Mouse (Mus musculus) liver, embryonic 11.5 days (tissue): ENCODE measurements around the gene Pla2g3. TPM values are rescaled to one million over a fixed set of nuclear protein-coding genes. Genes with fewer than 3 reads are reported as not detected.

Source experiments
- ATAC-seq: fragments of 200-750 bp; cut with Nextera tagmentation; replicated peaks from 2 replicates; pipeline ENCODE4 v1.8.0; 2017; ENCODE audit warnings: moderate number of reproducible peaks, mild to moderate bottlenecking, moderate TSS enrichment, moderate library complexity; ENCODE audit not compliant: low FRiP score
- DNase-seq: peaks from one replicate; pipeline ENCODE4 v3.0.0-alpha.2; 2017; ENCODE audit warnings: low spot score
- H3K27ac ChIP-seq: fragments of 300-500 bp; sonication (generic); 2 replicates; pipeline ENCODE4 v1.5.1; 2014; ENCODE audit warnings: mild to moderate bottlenecking, low read depth, low read length, control low read depth
- H3K27me3 ChIP-seq: fragments of 300-500 bp; sonication (generic); replicated peaks from 2 replicates; pipeline ENCODE4 v1.6.1; 2014; ENCODE audit warnings: low read length, mixed read lengths; ENCODE audit not compliant: control insufficient read depth, insufficient read depth
- H3K36me3 ChIP-seq: fragments of 300-500 bp; sonication (generic); 2 replicates; pipeline ENCODE4 v1.6.1; 2014; ENCODE audit warnings: mild to moderate bottlenecking, low read length, moderate library complexity, mixed read lengths; ENCODE audit not compliant: control insufficient read depth, insufficient read depth
- H3K4me1 ChIP-seq: fragments of 300-500 bp; sonication (generic); replicated peaks from 2 replicates; pipeline ENCODE4 v1.6.1; 2014; ENCODE audit warnings: low read length, mixed read lengths; ENCODE audit not compliant: control insufficient read depth, insufficient read depth
- H3K4me2 ChIP-seq: fragments of 300-500 bp; sonication (generic); 2 replicates; pipeline ENCODE4 v1.6.1; 2014; ENCODE audit warnings: mild to moderate bottlenecking, control low read depth, moderate library complexity
- H3K4me3 ChIP-seq: fragments of 300-500 bp; sonication (generic); 2 replicates; pipeline ENCODE4 v1.5.1; 2014; ENCODE audit warnings: low read depth, low read length, control low read depth
- H3K9ac ChIP-seq: fragments of 300-500 bp; sonication (generic); 2 replicates; pipeline ENCODE4 v1.6.1; 2014; ENCODE audit warnings: low read depth, low read length, control low read depth
- H3K9me3 ChIP-seq: fragments of 300-500 bp; sonication (generic); 2 replicates; pipeline ENCODE4 v1.6.1; 2016; ENCODE audit warnings: low read length, inconsistent platforms, mixed read lengths; ENCODE audit not compliant: control insufficient read depth
- WGBS: fragments of 180-500 bp; shearing (Covaris S2); extraction: QIAGEN DNeasy Blood & Tissue Kit; methylation state at CpG from one replicate; pipeline ENCODE4 v1.1.7; 2014; 5-methylcytosine and 5-hydroxymethylcytosine counted together
- polyA plus RNA-seq: library from polyadenylated mRNA; unstranded; fragments of >200 nt; fragmentation: Nextera tagmentation; extraction: Ambion mirVana; gene quantifications from 2 replicates; pipeline ENCODE4 v1.2.1, GENCODE M21; 2014

Gene Pla2g3
- 0.27 TPM in 2 replicates for polyA plus RNA-seq

GRCm38 (mm10) chr11:3487952-3488570 is at the start of gene Pla2g3:
TSS of gene Pla2g3 (plus strand) at chr11:3488284.
- no peaks in the 10 kb centered on the region for H3K4me1 ChIP-seq
- no peak within 1 kb of the TSS for H3K27ac ChIP-seq
- no peak within 1 kb of the TSS for H3K4me2 ChIP-seq
- DNase-seq (no peak), ATAC-seq (no peak)
- H3K9ac ChIP-seq: no peak within 1 kb of the TSS
- no peak within 1 kb of the TSS for H3K4me3 ChIP-seq
- no peaks in the 10 kb centered on the region for H3K36me3 ChIP-seq
- no peaks in the 10 kb centered on the region for H3K9me3 ChIP-seq
- WGBS: 48% methylated on average over 11 of the region's 11 CpGs
- H3K27me3 ChIP-seq: no peaks in the 10 kb centered on the region; the same call in 1 of the 2 replicates

GRCm38 (mm10) chr11:3441696-3442443 is 46.2 kb upstream of the Pla2g3 start:
- DNase-seq (no peak), ATAC-seq (no peak)
- no peaks in the 10 kb centered on the region for H3K36me3 ChIP-seq
- no peak overlapping the region for H3K4me3 ChIP-seq
- H3K27me3 ChIP-seq: no peaks in the 10 kb centered on the region
- peaks cover 8% of the 10 kb centered on the region for H3K4me1 ChIP-seq
- H3K9ac ChIP-seq: no peak overlapping the region
- no peaks in the 10 kb centered on the region for H3K9me3 ChIP-seq
- H3K27ac ChIP-seq: no peak overlapping the region
- H3K4me2 ChIP-seq: no peak overlapping the region

DNA sequence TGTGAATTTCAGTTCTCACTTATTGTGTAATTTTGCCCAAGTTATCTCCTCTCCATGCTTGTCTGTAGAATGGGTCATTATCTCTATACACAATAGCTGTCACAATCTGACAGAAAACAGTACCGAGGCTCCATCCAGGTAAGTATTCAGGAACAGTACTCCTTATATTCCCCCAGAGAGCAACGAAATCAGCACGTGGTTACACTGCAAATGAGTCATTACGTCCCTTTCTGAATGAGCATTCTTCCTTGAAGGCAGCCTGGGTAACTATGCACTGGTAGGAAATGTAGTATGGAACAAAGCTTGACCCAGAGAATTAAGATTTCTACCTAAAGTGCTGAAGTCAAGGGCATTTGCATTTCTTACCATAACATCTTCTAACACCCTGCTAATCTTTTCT is 45.4 kb upstream of the Pla2g3 start:
- 72% methylated on average over 4 of the region's 4 CpGs for WGBS
- H3K9me3 ChIP-seq: no peaks in the 10 kb centered on the region
- H3K9ac ChIP-seq: no peak overlapping the region
- peaks cover 8% of the 10 kb centered on the region for H3K4me1 ChIP-seq
- H3K4me2 ChIP-seq: no peak overlapping the region
- ATAC-seq: no peak
- H3K4me3 ChIP-seq: no peak overlapping the region
- no peaks in the 10 kb centered on the region for H3K27me3 ChIP-seq
- no peak overlapping the region for H3K27ac ChIP-seq
- H3K36me3 ChIP-seq: no peaks in the 10 kb centered on the region
- DNase-seq: no peak

GRCm38 (mm10) chr11:3443091-3443490 is 45.0 kb upstream of the Pla2g3 start:
- no peak for DNase-seq

GRCm38 (mm10) chr11:3444875-3445274 is 43.2 kb upstream of the Pla2g3 start:
- Histone ChIP-seq H3K4me1 (peaks cover 8% of the 10 kb centered on the region), H3K4me2 (no peak overlapping the region), H3K9ac (no peak overlapping the region), H3K27me3 (no peaks in the 10 kb centered on the region), H3K4me3 (no peak overlapping the region), H3K27ac (no peak overlapping the region), H3K9me3 (no peaks in the 10 kb centered on the region), H3K36me3 (no peaks in the 10 kb centered on the region)
- DNase-seq: no peak
- WGBS: 71% methylated on average over 8 of the region's 8 CpGs
- ATAC-seq: no peak

More at GRCm38 (mm10) chr11:3443091-3443490, 45.0 kb upstream of the Pla2g3 start:
- H3K9ac ChIP-seq: no peak overlapping the region
- peaks cover 8% of the 10 kb centered on the region for H3K4me1 ChIP-seq
- no peaks in the 10 kb centered on the region for H3K9me3 ChIP-seq
- no peaks in the 10 kb centered on the region for H3K27me3 ChIP-seq
- no peak for ATAC-seq
- H3K27ac ChIP-seq: no peak overlapping the region
- no peak overlapping the region for H3K4me3 ChIP-seq
- WGBS: 89% methylated on average over 2 of the region's 2 CpGs
- H3K36me3 ChIP-seq: no peaks in the 10 kb centered on the region
- H3K4me2 ChIP-seq: no peak overlapping the region

GRCm38 (mm10) chr11:3451701-3452163 is 36.4 kb upstream of the Pla2g3 start:
- Histone ChIP-seq H3K9ac (peak overlapping the region; percentile 75), H3K36me3 (peaks cover 2% of the 10 kb centered on the region; the same call in 1 of the 2 replicates), H3K27me3 (no peaks in the 10 kb centered on the region), H3K9me3 (no peaks in the 10 kb centered on the region), H3K27ac (peak overlapping the region; percentile 47), H3K4me3 (peak overlapping the region; percentile 73), H3K4me1 (peaks cover 9% of the 10 kb centered on the region), H3K4me2 (peak overlapping the region; percentile 81)
- DNase-seq (peak; percentile 37), ATAC-seq (peak; percentile 33)
- WGBS: 1% methylated on average over 20 of the region's 20 CpGs

DNA sequence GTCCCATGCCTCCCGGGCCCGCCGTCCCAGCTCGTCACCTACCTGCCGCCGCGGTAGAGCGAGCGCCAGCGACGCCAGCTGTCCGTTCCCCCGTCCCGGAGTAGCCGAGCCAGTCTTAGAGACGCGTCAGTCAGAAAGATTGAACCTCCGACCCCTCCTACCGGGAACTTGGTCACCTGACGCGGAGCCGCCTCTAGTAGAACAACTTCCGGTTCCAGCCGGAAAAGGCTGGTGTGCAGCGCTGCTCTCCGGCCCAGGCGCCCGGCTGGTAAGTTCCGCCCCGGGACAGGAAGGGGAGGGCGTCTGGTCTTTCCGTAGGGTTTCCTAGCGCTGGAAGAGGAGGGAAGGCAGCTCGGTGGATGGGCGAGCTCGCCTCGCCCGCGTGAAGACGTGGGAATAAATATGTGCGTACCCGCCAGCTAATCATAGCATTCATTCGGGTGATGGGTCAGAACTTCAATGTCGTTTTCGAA is 35.9 kb upstream of the Pla2g3 start, which contains the start of gene Rnf185:
TSS of gene Rnf185 (minus strand) at position 197 of the 473 bp plus-strand sequence.
- under 1% methylated on average over 45 of the region's 45 CpGs for WGBS

GRCm38 (mm10) chr11:3452769-3453168 is 35.3 kb upstream of the Pla2g3 start:
- 0% methylated on average over 9 of the region's 9 CpGs for WGBS
- Histone ChIP-seq H3K9ac (peak overlapping the region; percentile 75), H3K9me3 (no peaks in the 10 kb centered on the region), H3K4me3 (peak overlapping the region; percentile 73), H3K36me3 (peaks cover 4% of the 10 kb centered on the region; the same call in 1 of the 2 replicates), H3K27ac (peak overlapping the region; percentile 52), H3K4me2 (peak overlapping the region; percentile 81), H3K27me3 (no peaks in the 10 kb centered on the region), H3K4me1 (peaks cover 9% of the 10 kb centered on the region)
- ATAC-seq (peak; percentile 21; the same call in 1 of the 2 replicates), DNase-seq (no peak)

More for the DNA sequence above, 35.9 kb upstream of the Pla2g3 start, which contains the start of gene Rnf185:
- Histone ChIP-seq H3K27me3 (no peaks in the 10 kb centered on the region), H3K27ac (peak within 1 kb of the TSS; percentile 52), H3K4me3 (peak within 1 kb of the TSS; percentile 73), H3K9me3 (no peaks in the 10 kb centered on the region), H3K36me3 (peaks cover 4% of the 10 kb centered on the region; the same call in 1 of the 2 replicates), H3K9ac (peak within 1 kb of the TSS; percentile 75), H3K4me2 (peak within 1 kb of the TSS; percentile 81), H3K4me1 (peaks cover 9% of the 10 kb centered on the region)
- ATAC-seq (peak; percentile 98), DNase-seq (peak; percentile 89)
